Mouse (Mus musculus) liver, embryonic 13.5 days (tissue): ENCODE data around the gene Tmem108. TPM values are rescaled to one million over a fixed set of nuclear protein-coding genes. Genes with fewer than 3 reads are reported as not detected.

Source experiments
- ATAC-seq: fragments of 200-750 bp; cut with Nextera tagmentation; 2 replicates; pipeline ENCODE4 v1.8.0; 2017; ENCODE audit warnings: low read depth, mild to moderate bottlenecking, moderate number of reproducible peaks, moderate library complexity
- DNase-seq: peaks from one replicate; pipeline ENCODE4 v3.0.0; 2022
- H3K27ac ChIP-seq: fragments of 300-500 bp; sonication (generic); 2 replicates; pipeline ENCODE4 v1.5.1; 2015; ENCODE audit warnings: moderate library complexity, mild to moderate bottlenecking, inconsistent platforms
- H3K27me3 ChIP-seq: fragments of 300-500 bp; sonication (generic); 2 replicates; pipeline ENCODE4 v1.6.1; 2015; ENCODE audit warnings: mild to moderate bottlenecking, inconsistent platforms
- H3K36me3 ChIP-seq: fragments of 300-500 bp; sonication (generic); 2 replicates; pipeline ENCODE4 v1.6.1; 2015; ENCODE audit warnings: mild to moderate bottlenecking, inconsistent platforms
- H3K4me1 ChIP-seq: fragments of 300-500 bp; sonication (generic); replicated peaks from 2 replicates; pipeline ENCODE4 v1.6.1; 2015; ENCODE audit warnings: inconsistent platforms
- H3K4me2 ChIP-seq: fragments of 300-500 bp; sonication (generic); 2 replicates; pipeline ENCODE4 v1.6.1; 2015; ENCODE audit warnings: inconsistent platforms, mild to moderate bottlenecking, moderate library complexity
- H3K4me3 ChIP-seq: fragments of 300-500 bp; sonication (generic); replicated peaks from 2 replicates; pipeline ENCODE4 v1.5.1; 2015; ENCODE audit warnings: mild to moderate bottlenecking, inconsistent platforms
- H3K9ac ChIP-seq: fragments of 300-500 bp; sonication (generic); 2 replicates; pipeline ENCODE4 v1.6.1; 2015; ENCODE audit warnings: mild to moderate bottlenecking, inconsistent platforms
- H3K9me3 ChIP-seq: fragments of 300-500 bp; sonication (generic); replicated peaks from 2 replicates; pipeline ENCODE4 v1.6.1; 2016; ENCODE audit warnings: inconsistent platforms
- WGBS: fragments of 180-500 bp; shearing (Covaris S2); methylation state at CpG from one replicate; pipeline ENCODE4 v1.1.7; 2015; ENCODE audit not compliant: insufficient replicate concordance; 5-methylcytosine and 5-hydroxymethylcytosine counted together
- polyA plus RNA-seq: library from polyadenylated mRNA; unstranded; fragments of >200 nt; fragmentation: Nextera tagmentation; extraction: Ambion mirVana; gene quantifications from 2 replicates; pipeline ENCODE4 v1.2.1, GENCODE M21; 2015

The Tmem108 gene
- polyA plus RNA-seq, 1 experiment from 2014 or later, result 1.5 TPM

- DNase-seq (no peak), ATAC-seq (no peak)
- Histone ChIP-seq H3K36me3 (no peaks in the 10 kb centered on the region), H3K27me3 (no peaks in the 10 kb centered on the region), H3K9me3 (no peaks in the 10 kb centered on the region), H3K4me2 (no peak overlapping the region), H3K27ac (no peak overlapping the region), H3K9ac (no peak overlapping the region), H3K4me1 (no peaks in the 10 kb centered on the region), H3K4me3 (no peak overlapping the region)
- 63% methylated on average over 8 of the region's 8 CpGs for WGBS
Observed at GRCm38 (mm10) chr9:103721081-103721480, 40.6 kb downstream of the Tmem108 start.

DNA sequence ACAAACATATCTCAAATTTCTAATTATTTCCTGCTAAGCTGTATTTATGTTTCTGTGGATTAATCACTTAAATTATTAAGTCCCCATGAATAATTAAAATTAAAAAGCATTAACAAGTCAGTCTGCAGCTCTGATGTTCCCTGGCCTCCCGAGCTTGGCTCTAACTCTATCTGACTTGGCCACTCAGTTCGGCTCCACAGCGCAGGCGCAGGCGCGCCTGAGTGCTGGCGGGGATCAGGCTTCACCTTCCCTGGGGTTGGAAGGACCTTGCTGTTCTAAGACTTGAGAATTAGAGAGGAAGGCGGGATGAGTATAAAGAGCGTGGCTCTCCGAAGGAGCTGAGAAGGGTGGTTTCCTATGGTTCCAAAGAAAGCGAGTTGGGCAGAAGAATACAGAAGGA is 41.6 kb downstream of the Tmem108 start:
- H3K9ac ChIP-seq, result no peak overlapping the region
- DNase-seq, result no peak
- H3K4me1 ChIP-seq, result no peaks in the 10 kb centered on the region
- H3K36me3 ChIP-seq, result no peaks in the 10 kb centered on the region
- 81% methylated on average over 11 of the region's 11 CpGs for WGBS
- no peak overlapping the region for H3K4me3 ChIP-seq
- no peak for ATAC-seq
- H3K9me3 ChIP-seq, result no peaks in the 10 kb centered on the region
- no peaks in the 10 kb centered on the region for H3K27me3 ChIP-seq
- no peak overlapping the region for H3K27ac ChIP-seq
- no peak overlapping the region for H3K4me2 ChIP-seq

DNA sequence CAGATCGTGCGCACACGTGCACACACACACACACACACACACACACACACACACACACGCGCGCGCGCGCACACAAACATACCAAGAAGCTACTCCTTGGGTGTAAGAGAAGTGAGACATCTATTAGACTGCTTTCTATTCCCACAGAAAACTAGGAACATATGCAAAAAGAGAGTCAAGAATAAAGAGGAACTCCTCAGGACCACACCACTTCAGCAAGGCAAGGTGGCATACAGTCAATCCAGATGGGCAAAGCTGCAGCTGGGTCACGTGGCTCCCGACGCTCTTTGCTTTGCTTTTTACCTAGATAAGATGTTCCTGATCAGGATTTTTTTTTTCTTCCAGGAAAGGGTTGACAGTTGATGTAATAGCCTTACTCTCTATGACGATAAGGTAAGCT is 45.6 kb downstream of the Tmem108 start:
- H3K9ac ChIP-seq, result no peak overlapping the region
- H3K4me2 ChIP-seq, result no peak overlapping the region
- 68% methylated on average over 13 of the region's 13 CpGs for WGBS
- no peak for ATAC-seq
- H3K4me3 ChIP-seq, result no peak overlapping the region
- H3K36me3 ChIP-seq, result no peaks in the 10 kb centered on the region
- no peaks in the 10 kb centered on the region for H3K27me3 ChIP-seq
- no peak for DNase-seq
- no peaks in the 10 kb centered on the region for H3K9me3 ChIP-seq
- H3K4me1 ChIP-seq, result no peaks in the 10 kb centered on the region
- no peak overlapping the region for H3K27ac ChIP-seq

- Histone ChIP-seq H3K27ac (no peak overlapping the region), H3K4me3 (no peak overlapping the region), H3K9me3 (no peaks in the 10 kb centered on the region), H3K9ac (no peak overlapping the region), H3K4me1 (no peaks in the 10 kb centered on the region), H3K36me3 (no peaks in the 10 kb centered on the region), H3K27me3 (no peaks in the 10 kb centered on the region), H3K4me2 (no peak overlapping the region)
- 59% methylated on average over 4 of the region's 4 CpGs for WGBS
- no peak for ATAC-seq
- DNase-seq, result no peak
Observed at GRCm38 (mm10) chr9:103715352-103715751, 46.3 kb downstream of the Tmem108 start.

- no peaks in the 10 kb centered on the region for H3K36me3 ChIP-seq
- no peak overlapping the region for H3K4me3 ChIP-seq
- H3K27ac ChIP-seq, result no peak overlapping the region
- ATAC-seq, result no peak
- DNase-seq, result no peak
- no peak overlapping the region for H3K4me2 ChIP-seq
- H3K9me3 ChIP-seq, result no peaks in the 10 kb centered on the region
- 52% methylated on average over 4 of the region's 4 CpGs for WGBS
- H3K4me1 ChIP-seq, result no peaks in the 10 kb centered on the region
- H3K27me3 ChIP-seq, result no peaks in the 10 kb centered on the region
- no peak overlapping the region for H3K9ac ChIP-seq
Observed at GRCm38 (mm10) chr9:103713230-103713629, 48.4 kb downstream of the Tmem108 start.

DNA sequence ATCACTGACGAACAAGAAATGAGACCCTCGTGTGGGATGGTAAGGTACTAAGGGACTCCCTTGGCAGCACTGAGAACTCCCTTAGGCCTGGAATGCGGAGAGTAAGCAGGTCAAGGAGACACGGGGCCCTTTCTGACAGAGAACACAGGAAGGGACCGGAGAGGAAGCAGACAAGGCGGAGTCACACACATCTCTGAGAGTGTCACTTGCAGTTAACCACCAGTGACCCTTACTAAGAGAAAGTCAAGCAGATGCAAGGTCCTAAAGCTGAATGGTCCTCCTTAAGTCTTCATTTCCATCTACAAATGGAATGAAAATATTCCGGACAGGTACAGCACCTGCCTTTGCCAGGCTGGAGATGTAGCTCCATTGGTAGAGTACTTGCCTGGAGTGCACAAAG is 48.9 kb downstream of the Tmem108 start:
- H3K27me3 ChIP-seq, result no peaks in the 10 kb centered on the region
- 45% methylated on average over 7 of the region's 7 CpGs for WGBS
- H3K4me1 ChIP-seq, result no peaks in the 10 kb centered on the region
- no peak overlapping the region for H3K4me2 ChIP-seq
- H3K36me3 ChIP-seq, result no peaks in the 10 kb centered on the region
- DNase-seq, result no peak
- H3K4me3 ChIP-seq, result no peak overlapping the region
- H3K9ac ChIP-seq, result no peak overlapping the region
- no peak overlapping the region for H3K27ac ChIP-seq
- ATAC-seq, result no peak
- no peaks in the 10 kb centered on the region for H3K9me3 ChIP-seq

- Histone ChIP-seq H3K36me3 (no peaks in the 10 kb centered on the region), H3K27me3 (no peaks in the 10 kb centered on the region), H3K4me2 (no peak overlapping the region), H3K4me3 (no peak overlapping the region), H3K4me1 (no peaks in the 10 kb centered on the region), H3K27ac (no peak overlapping the region), H3K9me3 (no peaks in the 10 kb centered on the region), H3K9ac (no peak overlapping the region)
- ATAC-seq (no peak), DNase-seq (no peak)
- 28% methylated on average over 3 of the region's 3 CpGs for WGBS
Observed at GRCm38 (mm10) chr9:103709694-103710093, 51.9 kb downstream of the Tmem108 start.

DNA sequence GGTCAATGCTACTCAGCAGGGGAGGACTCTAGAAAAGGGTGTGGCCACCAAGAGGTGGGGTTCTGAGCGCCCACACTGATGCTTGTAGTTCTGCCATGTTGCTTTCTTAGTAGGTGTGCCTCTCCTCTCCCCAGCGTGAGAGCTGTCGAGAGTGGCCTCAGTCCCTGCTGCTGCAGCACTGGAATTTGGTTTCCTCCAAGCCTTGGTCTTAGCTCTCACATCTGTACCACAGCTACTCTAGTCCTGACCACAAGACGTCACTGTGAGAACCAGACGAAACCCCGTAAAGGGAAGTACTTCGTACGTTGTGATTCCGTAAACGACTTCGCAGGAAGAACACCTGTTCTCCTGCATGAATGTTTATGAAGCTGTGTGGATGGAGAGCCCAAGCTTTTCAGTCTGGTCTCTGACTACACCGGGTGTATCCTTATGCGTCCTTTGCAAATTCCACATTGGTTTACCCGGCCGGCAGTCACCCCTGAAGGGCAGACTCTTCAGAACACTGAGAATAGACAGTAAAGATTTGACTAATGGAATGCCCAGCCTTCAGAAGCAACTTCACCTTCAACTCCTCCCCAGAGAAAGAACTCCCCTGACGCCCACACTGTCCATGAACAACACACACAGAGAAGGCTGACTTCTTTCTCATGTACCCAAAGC is 53.0 kb downstream of the Tmem108 start:
- WGBS, result 30% methylated on average over 16 of the region's 16 CpGs
- no peaks in the 10 kb centered on the region for H3K9me3 ChIP-seq
- no peak for ATAC-seq
- H3K27ac ChIP-seq, result no peak overlapping the region
- H3K4me1 ChIP-seq, result no peaks in the 10 kb centered on the region
- DNase-seq, result no peak
- no peaks in the 10 kb centered on the region for H3K36me3 ChIP-seq
- no peak overlapping the region for H3K9ac ChIP-seq
- H3K4me3 ChIP-seq, result no peak overlapping the region
- H3K4me2 ChIP-seq, result no peak overlapping the region
- H3K27me3 ChIP-seq, result no peaks in the 10 kb centered on the region

DNA sequence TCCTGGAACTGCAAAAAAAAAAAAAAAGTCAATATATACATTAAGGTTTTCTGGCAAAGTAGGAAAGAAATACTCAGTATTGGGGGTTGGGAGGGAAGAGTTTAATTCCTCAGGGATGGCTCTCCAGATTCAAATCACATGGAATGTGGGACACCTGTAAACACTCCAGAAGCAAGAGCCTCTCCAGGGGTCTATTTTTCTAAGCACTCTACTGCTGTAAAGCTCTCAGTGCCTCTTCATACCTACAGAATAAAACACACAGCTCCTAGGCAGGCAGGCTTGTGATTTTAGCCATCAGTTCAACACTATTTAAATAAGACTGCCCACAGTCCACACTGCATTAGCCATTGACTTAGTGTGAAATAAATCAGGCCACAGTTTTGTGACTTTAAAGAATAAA is 53.8 kb downstream of the Tmem108 start:
- H3K4me3 ChIP-seq, result no peak overlapping the region
- no peak for DNase-seq
- H3K27ac ChIP-seq, result no peak overlapping the region
- no peak for ATAC-seq
- no peaks in the 10 kb centered on the region for H3K27me3 ChIP-seq
- no peaks in the 10 kb centered on the region for H3K9me3 ChIP-seq
- no peaks in the 10 kb centered on the region for H3K36me3 ChIP-seq
- no peak overlapping the region for H3K9ac ChIP-seq
- no peak overlapping the region for H3K4me2 ChIP-seq
- no peaks in the 10 kb centered on the region for H3K4me1 ChIP-seq

- no peak overlapping the region for H3K27ac ChIP-seq
- H3K4me3 ChIP-seq, result no peak overlapping the region
- 59% methylated on average over 8 of the region's 8 CpGs for WGBS
- no peak overlapping the region for H3K9ac ChIP-seq
- H3K27me3 ChIP-seq, result no peaks in the 10 kb centered on the region
- ATAC-seq (no peak), DNase-seq (no peak)
- no peak overlapping the region for H3K4me2 ChIP-seq
- H3K9me3 ChIP-seq, result no peaks in the 10 kb centered on the region
- H3K36me3 ChIP-seq, result no peaks in the 10 kb centered on the region
- H3K4me1 ChIP-seq, result no peaks in the 10 kb centered on the region
Observed at GRCm38 (mm10) chr9:103707000-103707790, 54.4 kb downstream of the Tmem108 start.

DNA sequence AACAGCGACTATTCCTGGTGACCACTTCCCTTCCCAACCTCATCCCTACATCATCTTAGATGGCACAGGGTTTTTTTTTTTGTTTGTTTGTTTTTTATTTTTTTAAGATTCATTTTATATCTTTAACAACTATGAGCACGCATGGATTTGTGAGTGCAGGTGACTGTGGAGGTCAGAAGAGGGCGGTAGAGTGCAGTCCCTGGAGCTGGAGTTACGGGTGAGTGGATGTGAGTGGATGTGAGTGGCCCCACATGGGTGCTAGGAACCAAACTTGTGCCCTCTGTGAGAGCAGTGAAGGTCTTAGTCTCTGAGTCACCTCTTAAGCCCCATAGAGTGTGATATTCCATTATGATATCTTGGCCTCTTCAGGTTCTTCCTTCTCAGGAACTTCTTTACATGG is 55.9 kb downstream of the Tmem108 start:
- 64% methylated on average over 4 of the region's 4 CpGs for WGBS
- no peak overlapping the region for H3K4me2 ChIP-seq
- DNase-seq, result no peak

GRCm38 (mm10) chr9:103703014-103703413 is 58.6 kb downstream of the Tmem108 start:
- H3K4me1 ChIP-seq, result no peaks in the 10 kb centered on the region
- ATAC-seq, result no peak
- 73% methylated on average over 16 of the region's 16 CpGs for WGBS

More for the DNA sequence above, 55.9 kb downstream of the Tmem108 start:
- no peak overlapping the region for H3K9ac ChIP-seq
- H3K4me3 ChIP-seq, result no peak overlapping the region
- no peaks in the 10 kb centered on the region for H3K27me3 ChIP-seq
- no peak overlapping the region for H3K27ac ChIP-seq
- H3K9me3 ChIP-seq, result no peaks in the 10 kb centered on the region
- ATAC-seq, result no peak
- no peaks in the 10 kb centered on the region for H3K4me1 ChIP-seq
- no peaks in the 10 kb centered on the region for H3K36me3 ChIP-seq

More at GRCm38 (mm10) chr9:103703014-103703413, 58.6 kb downstream of the Tmem108 start:
- Histone ChIP-seq H3K4me2 (no peak overlapping the region), H3K9ac (no peak overlapping the region), H3K4me3 (no peak overlapping the region), H3K9me3 (no peaks in the 10 kb centered on the region), H3K27ac (no peak overlapping the region), H3K27me3 (no peaks in the 10 kb centered on the region), H3K36me3 (no peaks in the 10 kb centered on the region)
- no peak for DNase-seq
